Mouse (Mus musculus) hindbrain, postnatal 0 days (tissue): ENCODE results near the gene Hmga2. TPM values are rescaled to one million over a fixed set of nuclear protein-coding genes. Genes with fewer than 3 reads are reported as not detected.

Source experiments
- ATAC-seq: fragments of 200-750 bp; cut with Nextera tagmentation; 2 replicates; pipeline ENCODE4 v1.8.0; 2017; ENCODE audit warnings: mild to moderate bottlenecking, moderate TSS enrichment, moderate library complexity
- DNase-seq: peaks from one replicate; pipeline ENCODE4 v3.0.0-alpha.2; 2015; ENCODE audit warnings: low spot score
- H3K27ac ChIP-seq: fragments of 300-500 bp; sonication (generic); 2 replicates; pipeline ENCODE4 v1.5.1; 2014; ENCODE audit warnings: mild to moderate bottlenecking
- H3K27me3 ChIP-seq: fragments of 300-500 bp; sonication (generic); 2 replicates; pipeline ENCODE4 v1.6.1; 2014; ENCODE audit warnings: low read length, mixed read lengths; ENCODE audit not compliant: insufficient read depth
- H3K36me3 ChIP-seq: fragments of 300-500 bp; sonication (generic); 2 replicates; pipeline ENCODE4 v1.6.1; 2014; ENCODE audit warnings: low read length, mixed read lengths; ENCODE audit not compliant: insufficient read depth
- H3K4me1 ChIP-seq: fragments of 300-500 bp; sonication (generic); 2 replicates; pipeline ENCODE4 v1.6.1; 2014; ENCODE audit warnings: antibody characterized with exemption, low read length, mixed read lengths; ENCODE audit not compliant: insufficient read depth
- H3K4me2 ChIP-seq: fragments of 300-500 bp; sonication (generic); 2 replicates; pipeline ENCODE4 v1.6.1; 2014; ENCODE audit warnings: low read depth, mild to moderate bottlenecking, low read length, moderate library complexity, mixed read lengths
- H3K4me3 ChIP-seq: fragments of 300-500 bp; sonication (generic); 2 replicates; pipeline ENCODE4 v1.5.1; 2014; ENCODE audit warnings: low read length
- H3K9ac ChIP-seq: fragments of 300-500 bp; sonication (generic); replicated peaks from 2 replicates; pipeline ENCODE4 v1.6.1; 2014; ENCODE audit warnings: mild to moderate bottlenecking, low read length, moderate library complexity, mixed read lengths
- H3K9me3 ChIP-seq: fragments of 300-500 bp; sonication (generic); 2 replicates; pipeline ENCODE4 v1.6.1; 2016; ENCODE audit warnings: low read length, mixed read lengths
- CTCF ChIP-seq: IDR thresholded peaks from 2 replicates; pipeline ENCODE4 v1.5.1; 2016; ENCODE audit warnings: antibody characterized with exemption, control low read depth, low read depth
- WGBS: fragments of 180-500 bp; shearing (Covaris S2); extraction: QIAGEN DNeasy Blood & Tissue Kit; methylation state at CpG from one replicate; pipeline ENCODE4 v1.1.7; 2014; 5-methylcytosine and 5-hydroxymethylcytosine counted together
- polyA plus RNA-seq: library from polyadenylated mRNA; unstranded; fragments of >200 nt; fragmentation: Nextera tagmentation; extraction: Ambion mirVana; gene quantifications from 2 replicates; pipeline ENCODE4 v1.2.1, GENCODE M21; 2015
- total RNA-seq: library from RNA; depleted of rRNA; stranded (reverse); fragments of >200 nt; gene quantifications from 2 replicates; pipeline ENCODE4 v1.2.3, GENCODE M21; 2014

Hmga2 gene
- total and polyA plus RNA-seq, 2 experiments from 2014 or later = 0.98 to 1.2 TPM

- Histone ChIP-seq H3K4me3 (no peak overlapping the region), H3K9me3 (no peaks in the 10 kb centered on the region), H3K27ac (0 out of 2 replicates have a peak overlapping the region, but pooled peaks have one; percentile 9), H3K27me3 (no peaks in the 10 kb centered on the region), H3K9ac (no peak overlapping the region), H3K36me3 (no peaks in the 10 kb centered on the region), H3K4me1 (no peaks in the 10 kb centered on the region), H3K4me2 (0 out of 2 replicates have a peak overlapping the region, but pooled peaks have one; percentile 0)
- no peak for DNase-seq
- TF ChIP-seq CTCF = no peak
- 17% methylated on average over 5 of the region's 5 CpGs for WGBS
- ATAC-seq = peak; percentile 55; the same call in 1 of the 2 replicates
Observed at GRCm38 (mm10) chr10:120461769-120462168, 14.5 kb downstream of the Hmga2 start.

- DNase-seq = no peak
- no peaks in the 10 kb centered on the region for H3K4me1 ChIP-seq
- no peaks in the 10 kb centered on the region for H3K9me3 ChIP-seq
- no peak overlapping the region for H3K4me3 ChIP-seq
- TF ChIP-seq CTCF = no peak
- no peaks in the 10 kb centered on the region for H3K27me3 ChIP-seq
- no peak overlapping the region for H3K4me2 ChIP-seq
- H3K27ac ChIP-seq = no peak overlapping the region
- H3K36me3 ChIP-seq = no peaks in the 10 kb centered on the region
- no peak for ATAC-seq
- 55% methylated on average over 5 of the region's 5 CpGs for WGBS
- no peak overlapping the region for H3K9ac ChIP-seq
Observed at GRCm38 (mm10) chr10:120461301-120461700, 15.0 kb downstream of the Hmga2 start.

- WGBS = 93% methylated on average over 8 of the region's 8 CpGs
- no peak overlapping the region for H3K27ac ChIP-seq
- no peak for TF ChIP-seq CTCF
- no peak for DNase-seq
- no peak for ATAC-seq
- no peak overlapping the region for H3K4me3 ChIP-seq
- no peaks in the 10 kb centered on the region for H3K36me3 ChIP-seq
- H3K9ac ChIP-seq = no peak overlapping the region
- no peaks in the 10 kb centered on the region for H3K27me3 ChIP-seq
- no peaks in the 10 kb centered on the region for H3K9me3 ChIP-seq
- no peak overlapping the region for H3K4me2 ChIP-seq
- no peaks in the 10 kb centered on the region for H3K4me1 ChIP-seq
Observed at GRCm38 (mm10) chr10:120458866-120459265, 17.4 kb downstream of the Hmga2 start.

GRCm38 (mm10) chr10:120449661-120450284 lies 26.5 kb downstream of the Hmga2 start:
- WGBS = 24% methylated on average over 19 of the region's 19 CpGs
- no peak for TF ChIP-seq CTCF
- H3K9me3 ChIP-seq = no peaks in the 10 kb centered on the region
- H3K4me3 ChIP-seq = peak overlapping the region; percentile 15; the same call in 1 of the 2 replicates
- ATAC-seq = peak; percentile 64; the same call in 1 of the 2 replicates
- peak; percentile 45 for DNase-seq
- H3K9ac ChIP-seq = no peak overlapping the region
- peak overlapping the region; percentile 48 for H3K4me2 ChIP-seq
- no peaks in the 10 kb centered on the region for H3K27me3 ChIP-seq
- H3K36me3 ChIP-seq = no peaks in the 10 kb centered on the region
- H3K27ac ChIP-seq = no peak overlapping the region
- H3K4me1 ChIP-seq = peaks cover 5% of the 10 kb centered on the region; the same call in 1 of the 2 replicates

GRCm38 (mm10) chr10:120446799-120447198 lies 29.5 kb downstream of the Hmga2 start:
- H3K4me3 ChIP-seq = no peak overlapping the region
- H3K4me1 ChIP-seq = peaks cover 10% of the 10 kb centered on the region; the same call in 1 of the 2 replicates
- H3K9me3 ChIP-seq = no peaks in the 10 kb centered on the region
- H3K27ac ChIP-seq = no peak overlapping the region
- no peaks in the 10 kb centered on the region for H3K27me3 ChIP-seq
- TF ChIP-seq CTCF = no peak
- H3K9ac ChIP-seq = no peak overlapping the region
- WGBS = 93% methylated on average over 6 of the region's 6 CpGs
- DNase-seq (no peak), ATAC-seq (no peak)
- H3K4me2 ChIP-seq = no peak overlapping the region
- no peaks in the 10 kb centered on the region for H3K36me3 ChIP-seq

- no peak overlapping the region for H3K9ac ChIP-seq
- WGBS = 83% methylated on average over 9 of the region's 9 CpGs
- H3K4me3 ChIP-seq = no peak overlapping the region
- no peaks in the 10 kb centered on the region for H3K9me3 ChIP-seq
- H3K27ac ChIP-seq = no peak overlapping the region
- peaks cover 10% of the 10 kb centered on the region; the same call in 1 of the 2 replicates for H3K4me1 ChIP-seq
- no peak overlapping the region for H3K4me2 ChIP-seq
- ATAC-seq = no peak
- no peaks in the 10 kb centered on the region for H3K27me3 ChIP-seq
- no peak for DNase-seq
- no peaks in the 10 kb centered on the region for H3K36me3 ChIP-seq
- no peak for TF ChIP-seq CTCF
Observed at GRCm38 (mm10) chr10:120446206-120446605, 30.1 kb downstream of the Hmga2 start.

GRCm38 (mm10) chr10:120444463-120445070 lies 31.7 kb downstream of the Hmga2 start:
- H3K4me1 ChIP-seq = peaks cover 8% of the 10 kb centered on the region; the same call in 1 of the 2 replicates
- H3K9me3 ChIP-seq = no peaks in the 10 kb centered on the region
- no peak for ATAC-seq
- no peak for TF ChIP-seq CTCF
- WGBS = 81% methylated on average over 9 of the region's 9 CpGs
- no peaks in the 10 kb centered on the region for H3K27me3 ChIP-seq
- no peak overlapping the region for H3K4me2 ChIP-seq
- no peak overlapping the region for H3K9ac ChIP-seq
- no peak for DNase-seq
- no peak overlapping the region for H3K4me3 ChIP-seq
- H3K36me3 ChIP-seq = no peaks in the 10 kb centered on the region
- H3K27ac ChIP-seq = no peak overlapping the region
